ENCODE assay signal across 31 mouse cellular contexts in the genomic region with DNA sequence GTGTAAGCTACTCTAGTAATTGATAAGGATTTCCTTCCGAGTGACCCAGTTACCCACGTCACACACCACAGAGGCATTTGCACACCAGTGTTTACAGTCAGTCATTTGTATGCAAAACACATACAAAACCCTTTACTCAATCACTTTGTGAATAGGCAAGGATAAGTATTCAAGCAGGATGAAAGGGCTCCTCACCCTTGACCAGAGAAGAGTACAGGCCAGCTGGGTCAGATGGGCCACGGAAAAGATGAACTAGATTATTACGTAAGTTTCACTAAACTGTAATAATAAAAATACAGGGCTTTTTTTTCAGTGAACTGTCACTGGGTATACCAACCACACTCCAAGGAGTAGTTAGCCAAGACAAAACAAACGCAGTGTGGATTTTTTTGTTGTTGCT. TPM values are rescaled to one million over a fixed set of nuclear protein-coding genes. Genes with fewer than 3 reads are reported as not detected.
DNase-seq lines count a peak whose midpoint lies in the region; ATAC-seq and TF ChIP-seq lines count a peak whose summit lies in the region.
"Had no signal": no experiment of that assay in that cellular context is flagged by ENCODE, and none has a peak within 500 bp of the region (broad histone marks: within the 10 kb centered on the region; RNA-seq: fewer than 3 reads in every experiment).

No protein-coding gene starts in this region.

- H3K27me3 ChIP-seq in liver, adult 2 months (ENCODE audit: control insufficient read depth, insufficient read depth, low read length): no peaks in the 10 kb centered on the region
- no peaks in the 10 kb centered on the region for H3K27me3 ChIP-seq in liver, postnatal 0 days (ENCODE audit: insufficient read depth, low read length)
- no peaks in the 10 kb centered on the region for H3K27me3 ChIP-seq in hindbrain, embryonic 16.5 days (replicated peaks; ENCODE audit: control insufficient read depth, insufficient read depth, low read length)
- H3K27me3 ChIP-seq: CH12.LX; embryonic facial prominence, embryonic 13.5 days; forebrain, embryonic 12.5 days; forebrain, embryonic 15.5 days; heart, embryonic 12.5 days; heart, embryonic 15.5 days had no signal

- no peak overlapping the region for H3K27ac ChIP-seq in liver, adult 2 months (replicated peaks; ENCODE audit: insufficient read depth, low read depth, low read length)
- H3K27ac ChIP-seq in liver, postnatal 0 days (ENCODE audit: low read depth): no peak overlapping the region
- H3K27ac ChIP-seq in brown adipose tissue, adult 24 weeks (replicated peaks; ENCODE audit: low read depth, low read length): peak overlapping the region; percentile 97
- H3K27ac ChIP-seq in hindbrain, embryonic 16.5 days (ENCODE audit: low read depth, low read length): no peak overlapping the region
- H3K27ac ChIP-seq: embryonic facial prominence, embryonic 10.5 days; embryonic facial prominence, embryonic 13.5 days; forebrain, embryonic 12.5 days; forebrain, embryonic 15.5 days; heart, embryonic 15.5 days; hindbrain, embryonic 14.5 days had no signal

- peaks cover 7% of the 10 kb centered on the region for H3K4me1 ChIP-seq in liver, adult 2 months (ENCODE audit: control insufficient read depth, insufficient read depth, low read length)
- H3K4me1 ChIP-seq in liver, postnatal 0 days (ENCODE audit: insufficient read depth): no peaks in the 10 kb centered on the region; the same call in none of the 2 replicates
- peaks cover 6% of the 10 kb centered on the region for H3K4me1 ChIP-seq in brown adipose tissue, adult 24 weeks (ENCODE audit: control insufficient read depth, insufficient read depth, insufficient read length, low read length)
- H3K4me1 ChIP-seq in hindbrain, embryonic 16.5 days (ENCODE audit: control insufficient read depth, insufficient read depth, low read depth, low read length): no peaks in the 10 kb centered on the region; the same call in 1 of the 2 replicates
- H3K4me1 ChIP-seq: embryonic facial prominence, embryonic 10.5 days; heart, embryonic 12.5 days had no signal

- H3K36me3 ChIP-seq in liver, adult 2 months (ENCODE audit: control insufficient read depth, insufficient read depth, low read length): no peaks in the 10 kb centered on the region
- H3K36me3 ChIP-seq in liver, postnatal 0 days (replicated peaks; ENCODE audit: insufficient read depth, low read length): no peaks in the 10 kb centered on the region
- H3K36me3 ChIP-seq in hindbrain, embryonic 16.5 days (ENCODE audit: control insufficient read depth, insufficient read depth, low read length): no peaks in the 10 kb centered on the region
- H3K36me3 ChIP-seq: embryonic facial prominence, embryonic 10.5 days; embryonic facial prominence, embryonic 13.5 days; forebrain, embryonic 12.5 days; forebrain, embryonic 15.5 days; G1E; heart, embryonic 12.5 days; heart, embryonic 15.5 days had no signal

- H3K4me2 ChIP-seq in liver, postnatal 0 days (ENCODE audit: low read depth, low read length): no peak overlapping the region
- no peak overlapping the region for H3K4me2 ChIP-seq in hindbrain, embryonic 16.5 days (ENCODE audit: low read length)
- H3K4me2 ChIP-seq: embryonic facial prominence, embryonic 13.5 days; forebrain, embryonic 12.5 days; forebrain, embryonic 15.5 days; heart, embryonic 12.5 days; heart, embryonic 15.5 days; hindbrain, embryonic 14.5 days had no signal

- no peak overlapping the region for H3K9ac ChIP-seq in liver, adult 2 months (ENCODE audit: low read depth, low read length)
- H3K9ac ChIP-seq in liver, postnatal 0 days (replicated peaks): no peak overlapping the region
- H3K9ac ChIP-seq in hindbrain, embryonic 16.5 days (ENCODE audit: low read depth, low read length): no peak overlapping the region
- H3K9ac ChIP-seq: embryonic facial prominence, embryonic 13.5 days; forebrain, embryonic 12.5 days; forebrain, embryonic 15.5 days; heart, embryonic 12.5 days; heart, embryonic 15.5 days; hindbrain, embryonic 14.5 days had no signal

- no peaks in the 10 kb centered on the region for H3K9me3 ChIP-seq in liver, postnatal 0 days (ENCODE audit: low read length)
- H3K9me3 ChIP-seq in hindbrain, embryonic 16.5 days (ENCODE audit: control insufficient read depth, low read length): no peaks in the 10 kb centered on the region
- H3K9me3 ChIP-seq: embryonic facial prominence, embryonic 10.5 days; embryonic facial prominence, embryonic 13.5 days; forebrain, embryonic 12.5 days; forebrain, embryonic 15.5 days; G1E; heart, embryonic 12.5 days; heart, embryonic 15.5 days had no signal

- ATAC-seq in liver, postnatal 0 days: no peak
- 0 out of 2 replicates have a peak, but pooled peaks have one; percentile 20 for ATAC-seq in megakaryocyte progenitor cell, adult 5-6 weeks (replicated peaks; ENCODE audit: poor library complexity)
- ATAC-seq in hindbrain, embryonic 16.5 days: no peak
- ATAC-seq: activated CD4-positive, CD25-positive, alpha-beta regulatory T cell, adult 4 months; forebrain, embryonic 15.5 days had no signal

- H3K79me2 ChIP-seq in liver, adult 2 months (ENCODE audit: control insufficient read depth, insufficient read depth, low read length): no peaks in the 10 kb centered on the region

- no peak for TF ChIP-seq CTCF in liver, adult 2 months (IDR thresholded peaks at IDR 0.05; ENCODE audit: low read depth, low read length)
- TF ChIP-seq CTCF in liver, postnatal 0 days (IDR thresholded peaks at IDR 0.05; ENCODE audit: low read depth): no peak

- TF ChIP-seq POLR2A in liver, adult 2 months (IDR thresholded peaks at IDR 0.05; ENCODE audit: extremely low read depth, insufficient read depth, low read length): no peak

- TF ChIP-seq EP300 in liver, postnatal 0 days (IDR thresholded peaks at IDR 0.05; ENCODE audit: low read depth): no peak

- WGBS in liver, adult 2 months: 52% methylated on average over 5 of the region's 5 CpGs
- 68% methylated on average over 5 of the region's 5 CpGs for WGBS in liver, postnatal 0 days (ENCODE audit: insufficient replicate concordance)
- WGBS in hindbrain, embryonic 16.5 days: 56% methylated on average over 5 of the region's 5 CpGs

- H3K4me3 ChIP-seq in liver, adult 2 months (ENCODE audit: insufficient read depth, low read depth, low read length): no peak overlapping the region
- H3K4me3 ChIP-seq in liver, postnatal 0 days (ENCODE audit: low read depth, low read length): no peak overlapping the region
- H3K4me3 ChIP-seq in brown adipose tissue, adult 24 weeks (ENCODE audit: insufficient read depth, low read depth, low read length): no peak overlapping the region
- H3K4me3 ChIP-seq in hindbrain, embryonic 16.5 days (ENCODE audit: low read length): no peak overlapping the region
- H3K4me3 ChIP-seq: embryonic facial prominence, embryonic 10.5 days; embryonic facial prominence, embryonic 13.5 days; erythroblast, embryonic 14.5 days; forebrain, embryonic 12.5 days; forebrain, embryonic 15.5 days; heart, embryonic 12.5 days; heart, embryonic 15.5 days had no signal

- DNase-seq in liver, adult 2 months (ENCODE audit: extremely low read depth, low read depth, low spot score): peak; percentile 74
- no peak for DNase-seq in liver, postnatal 0 days
- peak; percentile 25 for DNase-seq in R1 (ENCODE audit: low read depth, low spot score)
- DNase-seq in heart, postnatal 4 days: no peak
- no peak for DNase-seq in ovary, postnatal 14 days (ENCODE audit: low spot score)
- DNase-seq: adrenal gland, adult 2 months; adrenal gland, postnatal 14 days; B cell, adult 2 months; cerebellum, adult 11-12 months; cerebellum, adult 8-10 months; cerebellum, postnatal 10 days; cerebellum, postnatal 36 days; embryo, embryonic 11 days; gastrocnemius, postnatal 14 days; heart, adult 18-20 months; heart, postnatal 10 days; heart, postnatal 36 days had no signal

RNA-seq across cellular contexts. Expression of gene Noct, which starts 41.8 kb away (rescaled TPM):
- total RNA-seq in liver, adult 2 months (2014; rRNA removed): 12.0 and 12.1 TPM in 2 replicates
- polyA plus RNA-seq in liver, adult 2 months (2012; rRNA removed): 9.8 and 12.5 TPM in 2 replicates
- polyA plus RNA-seq in liver, postnatal 0 days (2015; fragmentation: Nextera tagmentation; extraction: Ambion mirVana): 8.5 and 11.4 TPM in 2 replicates
- polyA plus RNA-seq in brown adipose tissue, adult 24 weeks (2012; ENCODE audit: insufficient read depth, insufficient read length, missing spikeins): 16.9 and 38.8 TPM in 2 replicates
- 17.2 and 20.3 TPM in 2 replicates for total RNA-seq in megakaryocyte progenitor cell, adult 5-6 weeks (2015)
- total RNA-seq in megakaryocyte progenitor cell, adult 5-6 weeks (2017): 6.0 and 7.8 TPM in 2 replicates
- polyA plus RNA-seq in hindbrain, embryonic 16.5 days (2015; fragmentation: Nextera tagmentation; extraction: Ambion mirVana): 28.8 and 29.3 TPM in 2 replicates
- total RNA-seq in heart, postnatal 4 days (2021): 10 to 100 TPM; 27.8 to 31.0 TPM

Comparison
In these comparisons a context has a peak if more than half of its experiments do, and no peak if none do; other contexts are left out.
1. DNase-seq: peak in liver, adult 2 months (single experiment) and R1 (single experiment); none in liver, postnatal 0 days (single experiment), heart, postnatal 4 days (single experiment) and ovary, postnatal 14 days (single experiment).